Mouse (Mus musculus) hindbrain, embryonic 10.5 days (tissue): ENCODE measurements at regions not wholly inside any gene's neighbourhood (a gene's known extent, or its start where the extent isn't known, plus 50 kb on each side); places are given as distances from the start of the nearest gene placed in this dataset.

Experiments used
- DNase-seq: peaks from one replicate; pipeline ENCODE4 v3.0.0-alpha.2; 2017; ENCODE audit warnings: low spot score
- H3K27ac ChIP-seq: fragments of 300-500 bp; sonication (generic); 2 replicates; pipeline ENCODE4 v1.5.1; 2016; ENCODE audit warnings: mild to moderate bottlenecking, moderate library complexity
- H3K27me3 ChIP-seq: fragments of 300-500 bp; sonication (generic); 2 replicates; pipeline ENCODE4 v1.6.1; 2016; ENCODE audit warnings: mild to moderate bottlenecking; ENCODE audit not compliant: poor library complexity, insufficient read depth, severe bottlenecking
- H3K36me3 ChIP-seq: fragments of 300-500 bp; sonication (generic); 2 replicates; pipeline ENCODE4 v1.6.1; 2016; ENCODE audit warnings: mild to moderate bottlenecking, moderate library complexity
- H3K4me1 ChIP-seq: fragments of 300-500 bp; sonication (generic); replicated peaks from 2 replicates; pipeline ENCODE4 v1.6.1; 2016; ENCODE audit warnings: mild to moderate bottlenecking
- H3K4me3 ChIP-seq: fragments of 300-500 bp; sonication (generic); 2 replicates; pipeline ENCODE4 v1.5.1; 2016; ENCODE audit warnings: mild to moderate bottlenecking, moderate library complexity
- H3K9me3 ChIP-seq: fragments of 300-500 bp; sonication (generic); 2 replicates; pipeline ENCODE4 v1.6.1; 2016; ENCODE audit warnings: mild to moderate bottlenecking, moderate library complexity
- WGBS: fragments of 180-500 bp; shearing (Covaris S2); methylation state at CpG from one replicate; pipeline ENCODE4 v1.1.7; 2016; 5-methylcytosine and 5-hydroxymethylcytosine counted together

GRCm38 (mm10) chr7:74647310-74647709 lies 92.7 kb upstream of the Slco3a1 start:
- H3K9me3 ChIP-seq, result no peaks in the 10 kb centered on the region
- no peaks in the 10 kb centered on the region for H3K4me1 ChIP-seq
- WGBS, result 79% methylated on average over 2 of the region's 2 CpGs
- no peak overlapping the region for H3K4me3 ChIP-seq
- H3K27ac ChIP-seq, result no peak overlapping the region
- no peaks in the 10 kb centered on the region for H3K36me3 ChIP-seq
- H3K27me3 ChIP-seq, result no peaks in the 10 kb centered on the region
- no peak for DNase-seq

DNA sequence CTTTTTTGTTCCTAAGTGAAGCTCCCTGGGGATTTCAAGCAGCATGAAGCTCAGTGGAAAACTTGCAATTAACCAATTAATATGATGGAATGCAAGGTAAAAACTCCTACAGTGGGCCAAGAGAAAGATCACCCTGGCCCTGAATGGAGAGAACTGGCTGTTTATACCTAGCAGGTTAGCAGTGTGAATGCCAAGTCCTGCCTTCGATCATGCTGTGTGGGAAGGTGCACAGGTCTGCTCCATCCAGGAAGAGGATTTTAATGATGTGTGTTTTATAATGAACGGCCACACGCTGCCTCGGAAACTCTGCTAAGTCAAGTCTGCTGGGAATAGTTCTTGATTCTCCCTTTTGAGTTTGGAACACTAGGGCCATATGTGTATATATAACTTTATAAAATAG lies 85.6 kb upstream of the Slco3a1 start:
- Histone ChIP-seq H3K4me1 (no peaks in the 10 kb centered on the region), H3K27ac (no peak overlapping the region), H3K4me3 (no peak overlapping the region), H3K36me3 (no peaks in the 10 kb centered on the region), H3K9me3 (no peaks in the 10 kb centered on the region), H3K27me3 (no peaks in the 10 kb centered on the region)
- 94% methylated on average over 4 of the region's 4 CpGs for WGBS
- DNase-seq, result no peak

- Histone ChIP-seq H3K4me1 (no peaks in the 10 kb centered on the region), H3K9me3 (no peaks in the 10 kb centered on the region), H3K27ac (no peak overlapping the region), H3K4me3 (no peak overlapping the region), H3K27me3 (no peaks in the 10 kb centered on the region), H3K36me3 (no peaks in the 10 kb centered on the region)
- 87% methylated on average over 8 of the region's 8 CpGs for WGBS
- DNase-seq, result no peak
Observed at GRCm38 (mm10) chr7:74632217-74632616, 77.6 kb upstream of the Slco3a1 start.

DNA sequence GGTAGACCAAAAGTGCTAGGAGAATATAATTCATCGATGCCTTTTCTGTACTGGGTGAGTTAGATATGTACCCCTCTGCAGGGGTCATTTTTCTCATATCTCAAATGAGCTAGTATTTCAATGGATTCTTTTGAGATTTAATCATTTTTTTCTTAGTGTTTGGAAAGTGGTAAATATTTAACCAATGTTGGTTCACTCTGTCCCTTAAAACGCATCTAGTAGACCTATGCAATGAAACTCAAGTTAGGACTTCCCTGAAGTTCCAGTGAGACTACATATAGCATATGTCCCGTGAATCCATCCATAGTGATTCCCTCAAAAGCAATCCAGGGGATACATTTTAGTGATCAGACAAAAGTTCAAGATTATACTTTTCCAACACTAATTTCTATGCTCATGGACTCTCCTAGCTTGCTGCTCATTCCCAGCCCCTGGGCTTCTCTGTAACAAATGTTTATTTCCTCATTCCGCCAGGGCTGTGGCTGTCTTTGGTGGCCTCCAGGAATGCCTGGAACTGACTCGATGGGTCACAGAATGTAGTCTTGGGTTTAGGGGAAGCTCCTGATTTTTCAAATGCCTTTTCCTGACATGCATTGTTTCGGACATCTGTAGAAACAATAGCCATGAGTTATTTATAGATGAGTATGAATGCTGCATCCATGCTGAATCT lies 74.4 kb upstream of the Slco3a1 start:
- Histone ChIP-seq H3K36me3 (no peaks in the 10 kb centered on the region), H3K9me3 (no peaks in the 10 kb centered on the region), H3K27ac (no peak overlapping the region), H3K4me1 (no peaks in the 10 kb centered on the region), H3K4me3 (no peak overlapping the region), H3K27me3 (no peaks in the 10 kb centered on the region)
- 84% methylated on average over 6 of the region's 6 CpGs for WGBS
- DNase-seq, result no peak
